In genomic region chr15:77952921-77953320, GRCm38 (mm10) we compare ENCODE assay signal across 21 mouse cellular contexts. TPM values are rescaled to one million over a fixed set of nuclear protein-coding genes. Genes with fewer than 3 reads are reported as not detected.
DNase-seq lines count a peak whose midpoint lies in the region; ATAC-seq and TF ChIP-seq lines count a peak whose summit lies in the region.
"Had no signal": no experiment of that assay in that cellular context is flagged by ENCODE, and none has a peak within 500 bp of the region (broad histone marks: within the 10 kb centered on the region; RNA-seq: fewer than 3 reads in every experiment).

No protein-coding gene starts in this region.

- peaks cover 48% of the 10 kb centered on the region for H3K4me1 ChIP-seq in neural tube, embryonic 15.5 days
- peaks cover 37% of the 10 kb centered on the region for H3K4me1 ChIP-seq in cerebellum, adult 2 months (ENCODE audit: control insufficient read depth, insufficient read depth, low read length)
- H3K4me1 ChIP-seq in hindbrain, embryonic 11.5 days (replicated peaks; ENCODE audit: control insufficient read depth, insufficient read depth, low read length), result peaks cover 8% of the 10 kb centered on the region; the same call in 1 of the 2 replicates
- peaks cover 36% of the 10 kb centered on the region for H3K4me1 ChIP-seq in forebrain, embryonic 10.5 days

- no peaks in the 10 kb centered on the region for H3K9me3 ChIP-seq in neural tube, embryonic 15.5 days (replicated peaks)
- H3K9me3 ChIP-seq in hindbrain, embryonic 11.5 days (ENCODE audit: control insufficient read depth, low read length), result no peaks in the 10 kb centered on the region
- no peaks in the 10 kb centered on the region for H3K9me3 ChIP-seq in forebrain, embryonic 10.5 days
- H3K9me3 ChIP-seq: embryonic facial prominence, embryonic 10.5 days; heart, embryonic 13.5 days; hindbrain, embryonic 13.5 days had no signal

- no peak overlapping the region for H3K4me3 ChIP-seq in neural tube, embryonic 15.5 days (replicated peaks)
- H3K4me3 ChIP-seq in cerebellum, adult 2 months (replicated peaks; ENCODE audit: insufficient read depth, low read depth, low read length), result peak overlapping the region; percentile 12
- H3K4me3 ChIP-seq in hindbrain, embryonic 11.5 days (ENCODE audit: low read depth, low read length), result no peak overlapping the region
- no peak overlapping the region for H3K4me3 ChIP-seq in forebrain, embryonic 10.5 days
- H3K4me3 ChIP-seq: embryonic facial prominence, embryonic 10.5 days; heart, embryonic 13.5 days; hindbrain, embryonic 13.5 days had no signal

- H3K27ac ChIP-seq in neural tube, embryonic 15.5 days (replicated peaks), result no peak overlapping the region
- H3K27ac ChIP-seq in cerebellum, adult 2 months (ENCODE audit: insufficient read depth, low read length), result peak overlapping the region; percentile 56
- H3K27ac ChIP-seq in hindbrain, embryonic 11.5 days (ENCODE audit: low read depth, low read length), result no peak overlapping the region
- H3K27ac ChIP-seq in forebrain, embryonic 10.5 days, result no peak overlapping the region
- H3K27ac ChIP-seq: embryonic facial prominence, embryonic 10.5 days; heart, embryonic 13.5 days; hindbrain, embryonic 13.5 days; hindbrain, postnatal 0 days had no signal

- 91% methylated on average over 3 of the region's 3 CpGs for WGBS in neural tube, embryonic 15.5 days
- 17% methylated on average over 3 of the region's 3 CpGs for WGBS in cerebellum, adult 2 months
- 89% methylated on average over 3 of the region's 3 CpGs for WGBS in hindbrain, embryonic 11.5 days
- WGBS in forebrain, embryonic 10.5 days, result 91% methylated on average over 3 of the region's 3 CpGs

- no peak for ATAC-seq in neural tube, embryonic 15.5 days (ENCODE audit: low FRiP score)
- ATAC-seq in hindbrain, embryonic 11.5 days (ENCODE audit: low FRiP score), result no peak
- ATAC-seq: activated CD4-positive, CD25-positive, alpha-beta regulatory T cell, adult 4 months; forebrain, postnatal 0 days; hindbrain, postnatal 0 days had no signal

- H3K4me2 ChIP-seq in neural tube, embryonic 15.5 days, result no peak overlapping the region
- H3K4me2 ChIP-seq in hindbrain, embryonic 11.5 days (replicated peaks; ENCODE audit: low read depth, low read length), result no peak overlapping the region
- H3K4me2 ChIP-seq: heart, embryonic 13.5 days; hindbrain, embryonic 13.5 days had no signal

- H3K36me3 ChIP-seq in neural tube, embryonic 15.5 days, result peaks cover 25% of the 10 kb centered on the region
- no peaks in the 10 kb centered on the region for H3K36me3 ChIP-seq in hindbrain, embryonic 11.5 days (ENCODE audit: control insufficient read depth, insufficient read depth, low read length)
- peaks cover 39% of the 10 kb centered on the region for H3K36me3 ChIP-seq in forebrain, embryonic 10.5 days (replicated peaks)

- no peak for TF ChIP-seq CTCF in cerebellum, adult 2 months (IDR thresholded peaks at IDR 0.05; ENCODE audit: borderline replicate concordance, insufficient read depth, low read depth, low read length)

- TF ChIP-seq POLR2A in cerebellum, adult 2 months (IDR thresholded peaks at IDR 0.05; ENCODE audit: borderline replicate concordance, insufficient read depth, low read length), result no peak

- H3K9ac ChIP-seq in neural tube, embryonic 15.5 days (replicated peaks), result 0 out of 2 replicates have a peak overlapping the region, but pooled peaks have one; percentile 3
- H3K9ac ChIP-seq in hindbrain, embryonic 11.5 days (ENCODE audit: low read depth, low read length), result no peak overlapping the region
- H3K9ac ChIP-seq: heart, embryonic 13.5 days had no signal

- no peaks in the 10 kb centered on the region for H3K27me3 ChIP-seq in neural tube, embryonic 15.5 days (replicated peaks)
- H3K27me3 ChIP-seq in cerebellum, adult 2 months (ENCODE audit: control insufficient read depth, insufficient read depth, low read length), result no peaks in the 10 kb centered on the region
- H3K27me3 ChIP-seq in hindbrain, embryonic 11.5 days (ENCODE audit: control insufficient read depth, insufficient read depth, low read length), result peaks cover 7% of the 10 kb centered on the region
- peaks cover 34% of the 10 kb centered on the region for H3K27me3 ChIP-seq in forebrain, embryonic 10.5 days (ENCODE audit: poor library complexity, severe bottlenecking)
- H3K27me3 ChIP-seq: CH12.LX, Patski had no signal

- no peak for DNase-seq in neural tube, embryonic 10.5 days (ENCODE audit: extremely low spot score, low spot score)
- DNase-seq in cerebellum, adult 2 months, result peak; percentile 77 to 85
- DNase-seq in cerebellum, postnatal 10 days, result peak; percentile 65 to 78
- DNase-seq in hindbrain, embryonic 11.5 days (ENCODE audit: low spot score), result no peak
- DNase-seq in forebrain, embryonic 10.5 days (ENCODE audit: extremely low spot score, low spot score), result no peak
- no peak for DNase-seq in right cerebral cortex, adult 2 months (ENCODE audit: low spot score in 2 of 2)
- DNase-seq: adrenal gland, postnatal 14 days; forebrain, postnatal 0 days; gastrocnemius, postnatal 14 days; heart, adult 11 months; heart, postnatal 4 days; kidney, adult 11 months; kidney, adult 9 months had no signal

RNA-seq across cellular contexts. Expression of gene Foxred2, which starts 3.6 kb away (rescaled TPM):
- polyA plus RNA-seq in neural tube, embryonic 15.5 days (2015; fragmentation: Nextera tagmentation; extraction: Ambion mirVana), result 8.4 and 9.3 TPM in 2 replicates
- 30.0 and 33.4 TPM in 2 replicates for polyA plus RNA-seq in cerebellum, adult 2 months (2012; rRNA removed)
- 4.4 and 4.6 TPM in 2 replicates for polyA plus RNA-seq in hindbrain, embryonic 11.5 days (2014; fragmentation: Nextera tagmentation; extraction: Ambion mirVana)
- polyA plus RNA-seq in forebrain, embryonic 10.5 days (2016; fragmentation: Nextera tagmentation; extraction: Ambion mirVana), result 7.9 and 8.7 TPM in 2 replicates

RNA-seq across cellular contexts. Expression of gene Eif3d, which starts 17.7 kb away (rescaled TPM):
- 156 and 166 TPM in 2 replicates for polyA plus RNA-seq in neural tube, embryonic 15.5 days (2015; fragmentation: Nextera tagmentation; extraction: Ambion mirVana)
- polyA plus RNA-seq in cerebellum, adult 2 months (2012; rRNA removed), result 119 and 126 TPM in 2 replicates
- polyA plus RNA-seq in hindbrain, embryonic 11.5 days (2014; fragmentation: Nextera tagmentation; extraction: Ambion mirVana), result 246 and 250 TPM in 2 replicates
- 280 and 284 TPM in 2 replicates for polyA plus RNA-seq in forebrain, embryonic 10.5 days (2016; fragmentation: Nextera tagmentation; extraction: Ambion mirVana)

RNA-seq across cellular contexts. Expression of gene Txn2, which starts 24.1 kb away (rescaled TPM):
- 193 and 217 TPM in 2 replicates for polyA plus RNA-seq in neural tube, embryonic 15.5 days (2015; fragmentation: Nextera tagmentation; extraction: Ambion mirVana)
- polyA plus RNA-seq in cerebellum, adult 2 months (2012; rRNA removed), result 221 and 225 TPM in 2 replicates
- polyA plus RNA-seq in hindbrain, embryonic 11.5 days (2014; fragmentation: Nextera tagmentation; extraction: Ambion mirVana), result 251 and 253 TPM in 2 replicates
- polyA plus RNA-seq in forebrain, embryonic 10.5 days (2016; fragmentation: Nextera tagmentation; extraction: Ambion mirVana), result 288 and 291 TPM in 2 replicates

Comparison
In these comparisons a context has a peak if more than half of its experiments do, and no peak if none do; other contexts are left out.
1. DNase-seq: peak in cerebellum, adult 2 months (2 of 2) and cerebellum, postnatal 10 days (2 of 2); none in neural tube, embryonic 10.5 days (single experiment), hindbrain, embryonic 11.5 days (single experiment), forebrain, embryonic 10.5 days (single experiment) and right cerebral cortex, adult 2 months (0 of 2).